Mouse (Mus musculus) frontal cortex, postnatal 10 days (tissue): ENCODE measurements around the gene Hist2h2aa1.
A peak's percentile ranks its signal among the peaks of the same experiment; 100 is the strongest.
"Not testable (repeated sequence)": the region's sequence is repeated elsewhere in the genome, so short reads cannot be mapped to it uniquely, and the experiment has no call there.

Experiments used
- DNase-seq, 2 experiments: peaks; one replicate each; pipeline ENCODE4 v3.0.0; 2022; ENCODE audit warnings: low spot score in 2 of 2, mixed read lengths in 1 of 2

The Hist2h2aa1 gene

DNA sequence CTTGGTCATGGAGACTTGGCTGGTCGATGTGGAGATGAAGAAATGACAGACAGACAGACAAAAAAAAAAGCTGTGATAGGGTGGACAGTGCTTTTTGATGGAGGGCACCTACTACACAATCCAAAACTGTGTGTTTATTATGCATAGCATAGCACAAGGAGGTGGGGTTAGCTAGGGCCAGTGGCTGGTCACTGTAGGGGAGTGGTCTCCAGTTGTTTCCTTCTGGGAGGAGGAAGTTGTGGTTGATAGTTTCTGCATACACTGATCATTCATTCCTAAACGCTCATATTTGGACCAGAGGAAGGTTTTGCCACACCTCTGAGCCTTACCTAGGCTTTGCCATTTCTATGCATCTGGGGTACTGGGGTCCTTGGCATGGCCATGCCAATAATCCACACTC lies 14.9 kb upstream of the Hist2h2aa1 start:
- no peak for DNase-seq

GRCm38 (mm10) chr3:96230910-96231757 lies 14.2 kb upstream of the Hist2h2aa1 start:
- DNase-seq: no peak

- DNase-seq: no peak
These were observed 13.6 kb upstream of the Hist2h2aa1 start for GRCm38 (mm10) chr3:96231758-96232120.

- no peak for DNase-seq
These were observed 10.4 kb upstream of the Hist2h2aa1 start for GRCm38 (mm10) chr3:96234914-96235313.

GRCm38 (mm10) chr3:96235836-96236235 lies 9.5 kb upstream of the Hist2h2aa1 start:
- no peak for DNase-seq

DNA sequence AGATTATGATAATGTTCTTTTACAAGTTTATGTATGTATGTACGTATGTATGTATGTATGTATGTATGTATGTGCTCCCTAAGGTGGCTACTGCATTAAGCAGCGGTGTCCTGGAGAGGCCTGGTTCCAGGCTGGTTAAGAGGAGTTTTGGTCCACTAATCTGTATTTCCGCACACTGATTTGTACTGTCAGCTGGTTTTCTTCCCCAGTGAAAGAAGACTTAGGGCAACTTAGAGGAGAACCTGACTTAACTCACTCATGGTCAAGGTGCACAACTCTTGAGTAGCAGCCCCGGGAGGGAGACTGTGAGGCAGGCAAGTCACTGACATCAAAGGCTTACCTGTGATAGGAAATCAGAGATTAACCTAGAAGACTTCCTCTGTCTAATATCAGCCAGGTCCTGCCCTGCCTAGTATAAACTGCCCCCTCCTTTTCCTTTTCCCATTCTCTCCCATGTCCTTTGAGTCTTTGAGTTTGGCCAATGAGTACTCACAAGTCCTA lies 8.4 kb upstream of the Hist2h2aa1 start:
- DNase-seq: no peak

DNA sequence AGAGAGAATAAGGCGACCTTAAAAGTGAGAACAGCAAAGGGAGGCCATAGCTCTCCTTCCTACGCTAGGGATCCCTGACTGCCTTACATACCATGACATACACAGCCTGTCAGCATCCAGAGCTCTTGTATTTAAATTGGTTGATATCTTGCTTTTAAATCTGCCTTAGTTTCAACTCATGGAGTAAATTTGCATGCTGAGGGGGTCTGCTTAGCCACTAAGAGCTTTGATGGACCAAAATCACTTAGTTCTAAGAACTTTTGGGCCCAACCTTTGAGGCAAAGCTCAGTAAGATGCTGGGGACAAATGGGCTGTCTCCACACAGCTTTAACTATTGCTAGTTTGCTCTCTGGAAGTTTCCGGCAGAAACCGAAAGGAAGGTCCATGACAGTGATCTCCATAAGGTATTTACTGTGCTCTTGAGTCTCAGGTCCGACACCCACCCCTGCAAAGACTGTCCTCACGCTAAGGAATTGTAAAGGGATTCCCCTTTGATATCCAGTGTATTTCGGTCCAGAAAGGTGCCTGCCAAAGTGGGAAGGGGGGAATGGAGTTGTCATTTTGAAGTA lies 7.9 kb upstream of the Hist2h2aa1 start:
- no peak for DNase-seq

GRCm38 (mm10) chr3:96237904-96238511 lies 7.3 kb upstream of the Hist2h2aa1 start:
- DNase-seq: no peak

DNA sequence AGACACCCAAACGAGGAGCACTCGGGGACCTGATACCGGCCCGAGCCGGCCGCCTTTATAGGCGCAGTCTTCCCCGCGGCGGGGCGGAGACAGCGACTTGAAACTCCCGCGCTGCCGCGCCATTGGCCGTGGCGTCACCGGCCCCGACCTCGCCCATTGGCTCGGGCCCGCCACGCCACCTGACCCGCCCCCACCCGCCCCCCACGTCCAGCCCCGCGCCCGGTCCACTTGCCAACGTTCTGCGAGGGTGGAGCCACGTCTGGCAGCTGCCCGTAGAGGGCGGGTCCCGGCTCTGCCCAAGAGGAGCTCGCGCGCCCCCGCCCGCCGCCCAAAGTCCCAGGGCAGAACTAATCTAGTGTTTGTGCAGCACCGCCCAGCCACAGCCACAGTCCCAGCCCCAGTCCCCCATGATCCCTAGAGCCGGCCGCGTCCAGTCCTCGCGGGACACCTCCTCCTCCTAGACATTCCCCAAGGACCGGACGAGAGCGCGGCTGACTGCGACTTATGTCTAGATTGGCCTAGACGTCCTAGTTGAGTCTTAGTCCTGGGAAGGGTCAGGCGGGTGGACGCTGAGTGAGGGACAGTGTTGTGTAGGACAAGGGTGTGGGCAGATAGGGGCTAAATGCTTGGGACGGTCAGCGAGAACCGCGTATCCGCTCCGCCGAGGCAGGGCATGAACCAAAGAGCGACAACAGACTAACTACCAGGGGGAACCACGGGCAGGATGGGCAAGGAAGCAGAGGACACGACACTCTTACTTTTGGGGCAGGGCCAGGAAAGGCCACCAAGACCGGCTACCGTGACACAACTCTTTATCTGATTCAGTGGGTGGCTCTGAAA lies 6.1 kb upstream of the Hist2h2aa1 start, which contains the start of gene Hist2h3c2:
Hist2h3c2 (minus strand) TSS at position 174 of the 840 bp plus-strand sequence.
- DNase-seq: not testable (repeated sequence)

DNA sequence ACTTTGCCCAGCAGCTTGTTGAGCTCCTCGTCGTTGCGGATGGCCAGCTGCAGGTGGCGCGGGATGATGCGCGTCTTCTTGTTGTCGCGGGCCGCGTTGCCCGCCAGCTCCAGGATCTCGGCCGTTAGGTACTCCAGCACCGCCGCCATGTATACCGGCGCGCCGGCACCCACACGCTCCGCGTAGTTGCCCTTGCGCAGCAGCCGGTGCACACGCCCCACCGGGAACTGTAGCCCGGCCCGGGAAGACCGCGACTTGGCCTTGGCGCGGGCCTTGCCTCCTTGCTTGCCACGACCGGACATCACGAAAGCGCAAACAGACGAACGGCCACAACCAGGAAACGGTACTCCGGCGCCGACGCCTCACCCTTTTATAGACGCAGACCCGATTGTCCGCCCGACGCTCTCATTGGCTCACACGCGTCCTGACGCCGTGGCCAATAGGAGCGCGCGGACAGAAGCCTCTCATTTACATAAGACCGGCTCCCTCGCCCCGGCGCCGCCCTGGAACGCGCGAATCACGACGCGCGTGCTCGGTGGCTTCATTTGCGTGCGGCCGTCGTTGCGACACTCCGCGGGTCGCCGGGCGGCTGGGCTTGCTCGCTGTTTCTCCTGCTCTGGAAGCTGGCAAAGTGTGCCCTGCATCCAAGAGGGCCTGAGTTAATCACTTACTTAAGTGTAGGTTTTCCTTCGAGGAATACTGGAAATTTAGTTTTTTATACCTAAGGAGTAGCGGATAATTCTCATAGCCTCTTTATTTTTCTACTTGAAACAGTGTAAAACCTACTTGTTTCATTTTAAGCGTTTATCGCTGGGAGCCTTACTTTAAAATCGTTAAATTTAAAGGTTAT lies 5.1 kb upstream of the Hist2h2aa1 start, which contains the start of gene Hist2h2aa2:
Hist2h2aa2 (minus strand) TSS at position 328 of the 850 bp plus-strand sequence.
- DNase-seq: peak; percentile 90 to 95

- no peak for DNase-seq
These were observed 4.5 kb upstream of the Hist2h2aa1 start for GRCm38 (mm10) chr3:96240799-96241197.

- no peak for DNase-seq
These were observed 1.2 kb upstream of the Hist2h2aa1 start for GRCm38 (mm10) chr3:96243921-96244572.

DNA sequence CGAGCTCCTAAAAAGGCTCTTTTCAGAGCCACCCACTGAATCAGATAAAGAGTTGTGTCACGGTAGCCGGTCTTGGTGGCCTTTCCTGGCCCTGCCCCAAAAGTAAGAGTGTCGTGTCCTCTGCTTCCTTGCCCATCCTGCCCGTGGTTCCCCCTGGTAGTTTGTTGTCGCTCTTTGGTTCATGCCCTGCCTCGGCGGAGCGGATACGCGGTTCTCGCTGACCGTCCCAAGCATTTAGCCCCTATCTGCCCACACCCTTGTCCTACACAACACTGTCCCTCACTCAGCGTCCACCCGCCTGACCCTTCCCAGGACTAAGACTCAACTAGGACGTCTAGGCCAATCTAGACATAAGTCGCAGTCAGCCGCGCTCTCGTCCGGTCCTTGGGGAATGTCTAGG lies 721 bp downstream of the Hist2h2aa1 start:
- not testable (repeated sequence) for DNase-seq

DNA sequence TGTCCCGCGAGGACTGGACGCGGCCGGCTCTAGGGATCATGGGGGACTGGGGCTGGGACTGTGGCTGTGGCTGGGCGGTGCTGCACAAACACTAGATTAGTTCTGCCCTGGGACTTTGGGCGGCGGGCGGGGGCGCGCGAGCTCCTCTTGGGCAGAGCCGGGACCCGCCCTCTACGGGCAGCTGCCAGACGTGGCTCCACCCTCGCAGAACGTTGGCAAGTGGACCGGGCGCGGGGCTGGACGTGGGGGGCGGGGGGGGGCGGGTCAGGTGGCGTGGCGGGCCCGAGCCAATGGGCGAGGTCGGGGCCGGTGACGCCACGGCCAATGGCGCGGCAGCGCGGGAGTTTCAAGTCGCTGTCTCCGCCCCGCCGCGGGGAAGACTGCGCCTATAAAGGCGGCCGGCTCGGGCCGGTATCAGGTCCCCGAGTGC lies 1.1 kb downstream of the Hist2h2aa1 start, which contains the start of gene Hist2h3c1:
Hist2h3c1 (plus strand) TSS at position 259 of the 430 bp plus-strand sequence.
- not testable (repeated sequence) for DNase-seq

- no peak for DNase-seq
These were observed 2.3 kb downstream of the Hist2h2aa1 start for GRCm38 (mm10) chr3:96247356-96248140.

- no peak for DNase-seq
These were observed 3.1 kb downstream of the Hist2h2aa1 start for GRCm38 (mm10) chr3:96248141-96249033.

GRCm38 (mm10) chr3:96249034-96249345 lies 3.7 kb downstream of the Hist2h2aa1 start:
- DNase-seq: no peak

DNA sequence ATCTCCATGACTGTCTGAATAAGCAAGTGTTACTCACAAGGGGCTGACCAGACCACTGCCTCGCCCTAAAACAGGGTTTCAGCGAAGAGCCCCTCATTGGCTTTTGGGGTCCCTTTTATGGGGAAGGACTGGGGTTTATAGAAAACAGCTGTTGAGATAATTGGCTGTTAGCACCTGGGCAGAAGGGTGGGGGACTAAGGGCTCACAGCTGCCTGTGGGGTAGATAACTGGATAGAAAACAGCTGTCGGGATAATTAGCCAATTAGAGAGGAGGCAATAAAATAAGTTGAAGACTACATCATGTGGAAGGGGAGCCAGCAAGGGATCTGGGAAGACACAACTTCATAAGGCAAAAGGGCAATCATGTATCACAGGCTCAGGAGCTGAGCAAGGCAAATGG lies 5.6 kb downstream of the Hist2h2aa1 start:
- DNase-seq: no peak
